Mouse (Mus musculus) liver, embryonic 18 days (tissue): ENCODE measurements around the gene Mup20. TPM values are rescaled to one million over a fixed set of nuclear protein-coding genes. Genes with fewer than 3 reads are reported as not detected.

ENCODE experiments used
- polyA plus RNA-seq: library from polyadenylated mRNA; depleted of rRNA; stranded (reverse); fragments of >200 nt; gene quantifications from 2 replicates; pipeline ENCODE4 v1.2.3, GENCODE M21; 2012; rRNA removed

Gene Mup20
- 0.24 and 0.58 TPM in 2 replicates for polyA plus RNA-seq

DNA sequence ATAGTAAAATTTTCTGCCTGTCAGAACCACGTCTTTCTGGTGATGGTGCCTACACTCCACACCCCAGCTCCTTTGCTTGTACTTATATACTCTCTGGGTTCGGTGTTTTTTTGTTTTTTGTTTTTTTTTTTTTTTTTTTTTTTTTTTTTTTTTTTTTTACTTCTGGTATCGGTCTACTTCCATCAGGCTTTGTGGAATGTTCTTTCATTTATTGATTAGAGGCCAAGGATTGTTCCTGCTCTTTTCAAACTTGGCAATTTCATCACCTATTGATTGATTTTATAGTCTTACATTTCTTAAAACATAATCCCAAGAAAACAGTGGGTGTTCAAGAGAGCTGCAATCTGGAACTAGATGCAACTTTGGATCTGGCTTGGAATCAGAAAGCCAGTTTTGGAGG, at the start of gene Mup20:
Gene Mup20 (minus strand): TSS at position 101 of the 400 bp plus-strand sequence.

GRCm38 (mm10) chr4:62087241-62087640, 33.3 kb upstream of the Mup20 start, which contains the start of gene Mup3:
Gene Mup3, minus strand, starts transcription at chr4:62087342.

Other genes starting within 250 kb of the Mup20 start
- gene Mup5, start 218.9 kb downstream of the Mup20 start, polyA plus RNA-seq, result not detected in 2 replicates
- gene Mup3, start 33.2 kb upstream of the Mup20 start, polyA plus RNA-seq, result 0.03 and 0.04 TPM in 2 replicates
- 0.06 TPM in 1 of 2 replicates, not detected in the other for gene Mup21, start 96.7 kb upstream of the Mup20 start, polyA plus RNA-seq
- 0.35 and 0.43 TPM in 2 replicates for gene Zfp37, start 176.9 kb upstream of the Mup20 start, polyA plus RNA-seq
- gene Slc31a2, start 208.4 kb upstream of the Mup20 start, polyA plus RNA-seq, result 10.7 and 13.0 TPM in 2 replicates